Mouse (Mus musculus) thymus, postnatal 4 days (tissue): ENCODE measurements around the gene Ddb2.

Experiments
- DNase-seq: peaks from one replicate; pipeline ENCODE4 v3.0.0; 2021

The Ddb2 gene

GRCm38 (mm10) chr2:91236601-91237510 lies at the start of gene Ddb2:
TSS of gene Ddb2 (minus strand) at chr2:91236982.
- DNase-seq, result peak; percentile 98

GRCm38 (mm10) chr2:91285885-91286505 lies 49.2 kb upstream of the Ddb2 start:
- DNase-seq, result peak; percentile 87

- DNase-seq, result no peak
These were observed 47.8 kb upstream of the Ddb2 start for GRCm38 (mm10) chr2:91284375-91285199.

GRCm38 (mm10) chr2:91283972-91284371 lies 47.2 kb upstream of the Ddb2 start:
- no peak for DNase-seq

GRCm38 (mm10) chr2:91281366-91281765 lies 44.6 kb upstream of the Ddb2 start:
- peak; percentile 7 for DNase-seq

DNA sequence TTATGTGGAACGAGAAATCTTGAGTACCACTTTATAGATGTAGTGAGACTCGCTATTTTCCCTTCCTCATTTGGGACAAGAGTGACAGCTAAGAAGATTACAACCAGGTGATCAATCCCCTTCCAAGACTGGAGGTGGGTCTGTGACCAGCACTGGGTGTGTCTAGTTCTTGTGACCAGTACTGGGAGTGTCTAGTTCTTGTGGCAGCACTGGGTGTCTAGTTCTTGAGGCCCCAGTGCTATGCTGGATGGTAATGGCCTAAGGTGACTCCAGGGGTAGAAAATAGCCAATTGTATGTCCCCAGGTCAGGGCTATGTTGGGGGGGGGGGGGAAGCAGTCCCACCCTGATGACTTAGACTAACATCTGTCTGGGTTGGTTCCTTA lies 42.6 kb upstream of the Ddb2 start:
- no peak for DNase-seq

DNA sequence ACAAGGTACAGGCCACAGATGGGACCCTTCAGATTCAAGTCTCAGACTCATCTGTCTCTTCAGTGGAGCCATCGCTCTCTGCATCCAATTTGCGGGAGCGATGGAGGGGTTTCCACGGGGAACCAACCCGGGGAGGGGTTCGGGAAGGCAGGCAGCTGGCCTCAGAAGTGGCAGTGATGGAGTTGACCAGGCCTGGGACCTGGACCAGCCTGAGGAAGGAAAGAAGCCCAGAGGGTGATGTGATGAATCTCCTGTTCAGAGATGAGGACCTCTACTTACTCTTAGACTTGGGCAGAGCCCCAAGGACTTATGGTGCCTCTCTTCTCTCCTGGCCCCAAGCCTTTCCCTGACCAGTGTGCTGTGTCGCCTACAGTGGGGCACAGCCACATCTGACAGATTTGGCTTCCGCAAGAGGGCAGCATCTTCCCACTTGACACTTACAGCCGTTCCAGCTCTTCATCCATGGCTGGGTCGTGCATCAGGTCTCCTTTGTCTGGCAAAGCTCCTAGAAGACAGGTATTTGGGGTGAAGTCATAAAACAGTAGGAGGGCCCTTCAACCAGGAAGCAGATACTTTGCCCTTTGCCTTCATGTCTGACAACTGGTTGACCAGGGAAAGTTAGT lies 42.1 kb upstream of the Ddb2 start:
- DNase-seq, result peak; percentile 69

DNA sequence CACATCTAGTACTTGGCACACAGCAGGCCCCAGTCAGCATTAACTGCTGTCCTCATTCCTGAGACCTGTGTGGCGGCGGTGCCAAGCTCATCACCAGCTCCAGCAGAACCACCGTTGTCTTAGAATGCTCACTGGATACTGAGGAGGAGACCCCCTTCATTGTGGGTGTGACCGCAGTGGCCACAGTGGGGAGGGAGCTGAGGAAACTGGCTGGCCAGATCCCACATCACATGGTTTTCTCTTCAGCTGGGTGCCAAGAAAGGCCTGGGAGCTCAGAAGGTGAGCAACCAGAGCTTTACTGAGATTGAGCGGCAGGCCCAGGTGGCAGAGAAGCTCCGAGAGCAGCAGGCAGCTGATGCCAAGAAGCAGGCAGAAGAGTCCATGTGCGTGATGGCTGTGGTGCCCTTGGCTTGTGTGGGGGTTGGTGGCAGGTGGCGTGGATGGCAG lies 32.9 kb upstream of the Ddb2 start:
- DNase-seq, result no peak

DNA sequence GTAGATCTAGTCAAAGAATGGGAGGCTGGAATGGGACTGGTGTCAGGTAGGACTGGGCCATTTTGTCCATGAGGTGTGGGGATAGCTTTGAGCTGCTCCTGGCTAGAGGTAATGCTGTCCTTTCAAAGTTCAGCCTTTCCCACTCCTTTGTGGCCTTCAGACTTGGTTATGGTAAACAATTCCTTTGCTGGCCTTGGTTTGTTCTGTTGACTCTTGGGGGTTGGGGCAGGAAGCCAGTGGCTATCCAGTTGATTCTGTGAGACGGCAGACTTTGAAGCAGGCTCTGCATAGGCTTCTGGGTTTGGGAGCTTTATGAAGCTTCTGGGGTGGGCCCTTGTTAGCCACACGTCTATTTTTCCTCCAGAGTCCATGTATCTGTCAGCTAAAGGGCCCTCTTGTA lies 31.9 kb upstream of the Ddb2 start:
- no peak for DNase-seq

DNA sequence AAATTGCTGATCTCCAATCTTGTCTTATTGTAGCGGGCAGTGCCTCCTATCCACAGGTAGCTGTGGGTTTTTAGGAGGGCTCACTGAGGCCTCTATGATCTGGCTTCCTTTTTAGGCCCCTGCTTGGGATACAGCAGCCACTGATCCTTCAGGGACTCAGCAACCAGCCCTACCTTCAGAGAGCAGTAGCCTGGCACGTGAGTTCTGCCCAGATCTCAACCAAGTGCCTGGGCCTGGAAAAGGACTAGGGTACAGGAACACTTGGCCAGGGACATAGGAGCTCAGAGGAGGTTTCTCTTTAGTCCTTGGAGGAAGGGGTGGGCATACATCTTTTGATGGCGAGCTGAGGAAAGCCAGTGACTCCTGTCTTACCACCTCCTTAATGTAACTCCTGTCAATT lies 31.3 kb upstream of the Ddb2 start:
- DNase-seq, result no peak

GRCm38 (mm10) chr2:91264711-91265681 lies 28.2 kb upstream of the Ddb2 start, which contains the start of gene Arfgap2:
TSS of gene Arfgap2 (plus strand) at chr2:91264974.
- DNase-seq, result peak; percentile 93

DNA sequence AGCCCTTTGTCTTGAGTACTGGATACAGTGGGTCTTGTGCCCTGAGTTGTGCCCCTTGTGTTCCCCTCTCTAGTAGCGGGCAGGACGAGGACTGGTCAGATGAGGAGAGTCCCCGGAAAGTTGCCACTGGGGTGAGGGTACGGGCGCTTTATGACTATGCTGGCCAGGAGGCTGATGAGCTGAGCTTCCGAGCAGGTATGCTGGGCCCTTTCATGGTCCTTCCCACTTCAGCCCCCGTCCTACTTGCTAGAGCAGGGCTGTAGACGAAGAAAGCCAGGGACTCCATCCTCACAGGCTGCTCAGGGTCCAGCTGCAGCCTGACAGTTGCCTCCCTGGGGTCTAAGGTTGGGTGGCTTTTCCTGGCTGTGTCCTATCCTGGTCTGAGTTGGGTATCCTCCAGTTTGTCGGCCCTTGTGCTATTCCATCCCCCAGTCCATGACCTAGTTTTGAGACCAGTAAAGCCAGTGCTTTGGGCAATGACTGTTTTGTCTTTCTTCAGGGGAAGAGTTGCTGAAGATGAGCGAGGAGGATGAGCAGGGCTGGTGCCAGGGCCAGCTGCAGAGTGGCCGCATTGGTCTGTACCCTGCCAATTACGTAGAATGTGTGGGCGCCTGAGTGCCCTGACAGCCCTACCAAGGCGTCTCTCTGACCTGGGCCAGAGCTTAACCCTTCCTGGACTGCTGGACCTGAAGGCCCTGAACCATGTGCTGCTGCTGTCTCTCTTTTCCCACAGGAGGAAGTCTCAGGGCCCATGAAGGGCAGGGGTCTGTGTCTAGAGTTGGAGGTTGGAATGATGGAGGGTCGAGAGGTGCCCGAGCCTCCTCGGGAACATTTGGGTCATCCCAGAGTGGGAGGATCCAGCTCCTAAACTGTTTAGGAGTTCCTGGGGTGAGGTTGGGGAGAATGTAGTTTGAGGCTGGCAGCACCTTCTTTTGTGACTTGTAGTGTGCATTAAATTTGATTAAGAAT lies 27.2 kb upstream of the Ddb2 start:
- no peak for DNase-seq

- DNase-seq, result no peak
These were observed 22.7 kb upstream of the Ddb2 start for GRCm38 (mm10) chr2:91259493-91259892.

- no peak for DNase-seq
These were observed 22.0 kb upstream of the Ddb2 start for GRCm38 (mm10) chr2:91258830-91259229.

- no peak for DNase-seq
These were observed 21.3 kb upstream of the Ddb2 start for GRCm38 (mm10) chr2:91258054-91258453.

DNA sequence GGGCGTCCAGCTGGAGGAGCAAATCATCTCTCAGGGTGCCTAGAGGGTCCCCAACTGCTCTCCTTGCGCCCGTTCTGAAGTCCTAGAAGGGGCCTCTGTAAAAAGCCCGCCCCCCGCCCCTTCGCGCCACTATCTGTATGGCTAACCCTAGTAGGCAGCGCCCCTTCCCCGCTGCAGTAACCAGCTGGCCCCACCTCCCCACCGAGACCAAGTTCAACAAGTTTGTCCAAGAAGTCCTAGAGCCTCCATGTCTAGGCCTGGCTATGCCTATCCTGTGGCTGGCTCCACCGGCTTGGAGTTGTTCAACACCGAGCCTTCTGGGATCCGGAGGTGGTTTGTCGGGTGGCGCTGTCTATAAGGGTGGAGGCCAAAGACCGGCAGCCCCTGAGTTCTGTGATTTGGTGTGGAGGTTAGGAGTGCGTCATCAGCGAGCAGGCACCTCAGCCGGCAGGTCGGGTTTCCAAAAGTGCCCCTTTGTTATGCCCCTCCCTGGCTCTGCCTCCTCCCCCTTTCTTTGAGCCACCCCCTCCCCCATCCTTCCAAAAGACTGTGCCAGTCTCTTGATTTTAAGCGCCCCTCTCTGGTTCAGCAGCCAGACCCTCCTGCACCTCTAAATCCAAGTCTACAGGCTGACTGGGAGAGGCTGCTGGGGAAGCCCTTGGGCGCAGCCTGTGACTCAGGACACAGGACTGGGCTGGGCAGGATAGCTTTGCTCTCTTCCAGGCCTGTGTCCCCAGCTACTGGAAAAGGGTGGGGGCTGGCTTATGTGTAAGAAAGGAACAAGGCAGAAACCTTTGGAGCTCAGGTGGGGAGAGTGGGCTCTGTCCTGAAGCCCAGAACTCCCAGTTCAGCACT lies 20.6 kb upstream of the Ddb2 start:
- DNase-seq, result peak; percentile 33

GRCm38 (mm10) chr2:91256256-91257125 lies 19.7 kb upstream of the Ddb2 start:
- peak; percentile 61 for DNase-seq

DNA sequence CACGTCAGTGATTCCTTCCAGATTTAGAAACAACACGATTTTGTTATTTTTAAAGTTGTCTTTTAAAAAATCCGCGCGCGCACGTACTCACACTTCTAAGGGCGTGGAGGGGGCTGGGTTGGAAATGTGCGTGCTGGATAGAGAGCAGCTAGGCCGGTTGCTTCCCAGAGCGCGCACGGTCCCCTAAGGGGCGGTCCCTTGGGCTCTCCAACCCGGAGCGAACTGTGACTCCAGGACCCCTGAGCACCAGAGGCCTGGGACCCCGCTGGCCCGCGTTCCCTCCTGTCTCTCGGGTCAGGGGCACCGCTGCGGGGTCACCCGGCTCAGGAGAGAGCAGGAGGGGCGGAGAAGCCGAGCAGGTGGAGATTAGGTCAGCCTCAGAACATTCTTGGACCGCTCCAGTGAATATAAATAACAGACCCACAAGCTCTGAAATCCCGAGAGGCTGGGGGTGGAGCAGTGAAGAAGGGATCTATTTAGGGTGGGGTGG lies 18.9 kb upstream of the Ddb2 start, which contains the start of gene Pacsin3:
Pacsin3 (plus strand) TSS at position 294 of the 490 bp plus-strand sequence.
- peak; percentile 33 for DNase-seq
